Mouse (Mus musculus) lung, adult 2 months (tissue): ENCODE measurements around the gene Dab2ip.

Source experiments
- CTCF ChIP-seq: fragments of 200-500 bp; IDR thresholded peaks from 2 replicates; pipeline ENCODE4 v1.5.1; 2011; ENCODE audit warnings: mild to moderate bottlenecking, low read length, control low read depth; ENCODE audit not compliant: insufficient read depth
- POLR2A ChIP-seq: fragments of 200-500 bp; IDR thresholded peaks from 2 replicates; pipeline ENCODE4 v1.6.1; 2011; ENCODE audit warnings: low read depth, mild to moderate bottlenecking, control low read depth, low read length, borderline replicate concordance; ENCODE audit errors: extremely low read depth

GRCm38 (mm10) chr2:35546462-35546861 lies 11.6 kb upstream of the Dab2ip start:
- TF ChIP-seq POLR2A (no peak), CTCF (no peak)
